ENCODE assay signal across 9 mouse cellular contexts in genomic region chr6:87790779-87791480, GRCm38 (mm10). TPM values are rescaled to one million over a fixed set of nuclear protein-coding genes. Genes with fewer than 3 reads are reported as not detected.
DNase-seq lines count a peak whose midpoint lies in the region; ATAC-seq and TF ChIP-seq lines count a peak whose summit lies in the region.
"Had no signal": no experiment of that assay in that cellular context is flagged by ENCODE, and none has a peak within 500 bp of the region (broad histone marks: within the 10 kb centered on the region; RNA-seq: fewer than 3 reads in every experiment).

No protein-coding gene starts in this region.

- DNase-seq in thymus, postnatal 0 days (ENCODE audit: low spot score), result peak; percentile 35
- no peak for DNase-seq in thymus, adult 18-20 months
- peak; percentile 54 for DNase-seq in lung, postnatal 10 days
- peak; percentile 34 for DNase-seq in yolk sac, embryonic 10.5 days (ENCODE audit: low spot score)
- no peak for DNase-seq in retina, postnatal 1 day
- DNase-seq in layer of hippocampus, adult 9-11 months, result no peak

- H3K4me1 ChIP-seq in intestine, postnatal 0 days (replicated peaks; ENCODE audit: control insufficient read depth, insufficient read depth, low read length), result peaks cover 13% of the 10 kb centered on the region

- H3K36me3 ChIP-seq in intestine, postnatal 0 days (ENCODE audit: control insufficient read depth, insufficient read depth), result peaks cover 29% of the 10 kb centered on the region

- ATAC-seq in intestine, postnatal 0 days, result peak; percentile 62

- H3K4me3 ChIP-seq in intestine, postnatal 0 days (ENCODE audit: low read depth, low read length), result no peak overlapping the region
- H3K4me3 ChIP-seq: embryonic facial prominence, embryonic 12.5 days; hindbrain, embryonic 15.5 days had no signal

- no peak overlapping the region for H3K9ac ChIP-seq in intestine, postnatal 0 days (ENCODE audit: low read depth, low read length)
- H3K9ac ChIP-seq: embryonic facial prominence, embryonic 12.5 days; hindbrain, embryonic 15.5 days had no signal

- no peaks in the 10 kb centered on the region for H3K27me3 ChIP-seq in intestine, postnatal 0 days (replicated peaks; ENCODE audit: control insufficient read depth, insufficient read depth, low read length)
- H3K27me3 ChIP-seq: embryonic facial prominence, embryonic 12.5 days; hindbrain, embryonic 15.5 days had no signal

- peak; percentile 22; the same call in 1 of the 2 replicates for TF ChIP-seq CTCF in intestine, postnatal 0 days (IDR thresholded peaks at IDR 0.05; ENCODE audit: low read depth)

- no peaks in the 10 kb centered on the region for H3K9me3 ChIP-seq in intestine, postnatal 0 days (ENCODE audit: control insufficient read depth)
- H3K9me3 ChIP-seq: embryonic facial prominence, embryonic 12.5 days; hindbrain, embryonic 15.5 days had no signal

- WGBS in intestine, postnatal 0 days, result 42% methylated on average over 7 of the region's 7 CpGs

- peak overlapping the region; percentile 3; the same call in 1 of the 2 replicates for H3K4me2 ChIP-seq in intestine, postnatal 0 days (replicated peaks; ENCODE audit: low read depth)
- H3K4me2 ChIP-seq: embryonic facial prominence, embryonic 12.5 days; hindbrain, embryonic 15.5 days had no signal

- peak overlapping the region; percentile 95 for H3K27ac ChIP-seq in intestine, postnatal 0 days (ENCODE audit: low read depth, low read length)
- H3K27ac ChIP-seq: embryonic facial prominence, embryonic 12.5 days; hindbrain, embryonic 15.5 days had no signal

RNA-seq across cellular contexts. Expression of gene Gp9, which starts 13.1 kb away (rescaled TPM):
- 0.49 and 0.85 TPM in 2 replicates for polyA plus RNA-seq in thymus, postnatal 0 days (2015; fragmentation: Nextera tagmentation; extraction: Ambion mirVana)
- 2.1 and 2.3 TPM in 2 replicates for polyA plus RNA-seq in intestine, postnatal 0 days (2015; fragmentation: Nextera tagmentation; extraction: Ambion mirVana)

RNA-seq across cellular contexts. Expression of gene Rab43, which starts 21.0 kb away (rescaled TPM):
- polyA plus RNA-seq in thymus, postnatal 0 days (2015; fragmentation: Nextera tagmentation; extraction: Ambion mirVana), result 9.9 and 11.7 TPM in 2 replicates
- polyA plus RNA-seq in intestine, postnatal 0 days (2015; fragmentation: Nextera tagmentation; extraction: Ambion mirVana), result 25.5 and 25.9 TPM in 2 replicates

RNA-seq across cellular contexts. Expression of gene Gm45140, which starts 44.7 kb away (rescaled TPM):
- polyA plus RNA-seq in thymus, postnatal 0 days (2015; fragmentation: Nextera tagmentation; extraction: Ambion mirVana), result 2.3 and 2.5 TPM in 2 replicates
- 1.3 and 2.0 TPM in 2 replicates for polyA plus RNA-seq in intestine, postnatal 0 days (2015; fragmentation: Nextera tagmentation; extraction: Ambion mirVana)

RNA-seq across cellular contexts. Expression of gene Isy1, which starts 47.7 kb away (rescaled TPM):
- 75.0 and 78.3 TPM in 2 replicates for polyA plus RNA-seq in thymus, postnatal 0 days (2015; fragmentation: Nextera tagmentation; extraction: Ambion mirVana)
- polyA plus RNA-seq in intestine, postnatal 0 days (2015; fragmentation: Nextera tagmentation; extraction: Ambion mirVana), result 24.5 and 26.4 TPM in 2 replicates

RNA-seq across cellular contexts. Expression of gene Cnbp, which starts 60.0 kb away (rescaled TPM):
- polyA plus RNA-seq in thymus, postnatal 0 days (2015; fragmentation: Nextera tagmentation; extraction: Ambion mirVana), result 1,228 and 1,268 TPM in 2 replicates
- polyA plus RNA-seq in intestine, postnatal 0 days (2015; fragmentation: Nextera tagmentation; extraction: Ambion mirVana), result 385 and 395 TPM in 2 replicates

Comparison
In these comparisons a context has a peak if more than half of its experiments do, and no peak if none do; other contexts are left out.
1. DNase-seq: peak in thymus, postnatal 0 days (single experiment), lung, postnatal 10 days (single experiment) and yolk sac, embryonic 10.5 days (single experiment); none in thymus, adult 18-20 months (0 of 2), retina, postnatal 1 day (single experiment) and layer of hippocampus, adult 9-11 months (single experiment).